ENCODE assay signal across 10 mouse cellular contexts in the genomic region with DNA sequence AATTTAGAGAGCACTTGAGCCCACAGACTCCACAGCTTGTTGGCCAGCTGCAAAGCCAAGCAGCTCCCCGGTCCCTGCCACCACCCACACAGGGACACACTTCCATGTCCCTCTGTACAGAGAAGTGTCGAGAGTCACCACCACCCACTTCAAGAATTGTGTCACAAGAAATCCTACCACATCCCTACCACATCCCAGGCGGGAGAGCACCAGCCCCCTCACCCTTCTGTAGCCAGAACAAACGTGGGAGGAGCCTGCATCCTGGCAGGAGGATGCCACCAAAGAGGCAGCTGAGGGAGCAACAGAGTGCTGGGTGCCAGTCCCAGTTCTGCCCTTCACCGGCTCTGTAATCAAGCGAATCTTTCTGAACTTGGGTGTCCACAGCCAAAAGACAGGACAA. TPM values are rescaled to one million over a fixed set of nuclear protein-coding genes. Genes with fewer than 3 reads are reported as not detected.
DNase-seq lines count a peak whose midpoint lies in the region; ATAC-seq and TF ChIP-seq lines count a peak whose summit lies in the region.
"Had no signal": no experiment of that assay in that cellular context is flagged by ENCODE, and none has a peak within 500 bp of the region (broad histone marks: within the 10 kb centered on the region; RNA-seq: fewer than 3 reads in every experiment).

No protein-coding gene starts in this region.

- H3K4me3 ChIP-seq in lung, embryonic 16.5 days (ENCODE audit: low read length) = no peak overlapping the region
- no peak overlapping the region for H3K4me3 ChIP-seq in cortical plate, adult 2 months (ENCODE audit: insufficient read depth, low read length)
- H3K4me3 ChIP-seq: neural tube, embryonic 13.5 days had no signal

- H3K4me2 ChIP-seq in lung, embryonic 16.5 days (ENCODE audit: low read depth, low read length) = no peak overlapping the region
- H3K4me2 ChIP-seq: neural tube, embryonic 13.5 days had no signal

- peaks cover 17% of the 10 kb centered on the region for H3K4me1 ChIP-seq in lung, embryonic 16.5 days (replicated peaks; ENCODE audit: control insufficient read depth, insufficient read depth, low read length)
- peaks cover 8% of the 10 kb centered on the region for H3K4me1 ChIP-seq in cortical plate, adult 2 months (ENCODE audit: control insufficient read depth, insufficient read depth, low read length)

- DNase-seq in frontal cortex, adult 2 months (ENCODE audit: extremely low spot score in 1 of 2, low spot score in 1 of 2) = peak; percentile 57 to 77
- DNase-seq in frontal cortex, postnatal 14 days (ENCODE audit: low spot score in 2 of 2) = no peak
- no peak for DNase-seq in lung, postnatal 25 days (ENCODE audit: low spot score)
- DNase-seq in lung, postnatal 36 days = peak; percentile 55
- no peak for DNase-seq in urinary bladder, postnatal 14 days (ENCODE audit: low spot score)
- DNase-seq in urinary bladder, postnatal 10 days (ENCODE audit: low spot score) = no peak

- H3K36me3 ChIP-seq in lung, embryonic 16.5 days (ENCODE audit: control insufficient read depth, insufficient read depth, low read length) = no peaks in the 10 kb centered on the region
- H3K36me3 ChIP-seq: neural tube, embryonic 13.5 days had no signal

- WGBS in lung, embryonic 16.5 days = 45% methylated on average over 6 of the region's 6 CpGs

- no peaks in the 10 kb centered on the region for H3K27me3 ChIP-seq in lung, embryonic 16.5 days (ENCODE audit: control insufficient read depth, insufficient read depth, low read depth, low read length)
- H3K27me3 ChIP-seq: neural tube, embryonic 13.5 days had no signal

- H3K9ac ChIP-seq in lung, embryonic 16.5 days (ENCODE audit: low read length) = no peak overlapping the region
- H3K9ac ChIP-seq: neural tube, embryonic 13.5 days had no signal

- TF ChIP-seq CTCF in cortical plate, adult 2 months (IDR thresholded peaks at IDR 0.05; ENCODE audit: extremely low read depth, insufficient read depth, low read length) = no peak

- no peak overlapping the region for H3K27ac ChIP-seq in lung, embryonic 16.5 days (ENCODE audit: low read length)
- H3K27ac ChIP-seq in cortical plate, adult 2 months (ENCODE audit: insufficient read depth, low read length) = peak overlapping the region; percentile 37; the same call in 1 of the 2 replicates
- H3K27ac ChIP-seq: macrophage; neural tube, embryonic 13.5 days had no signal

- TF ChIP-seq POLR2A in cortical plate, adult 2 months (IDR thresholded peaks at IDR 0.05; ENCODE audit: extremely low read depth, insufficient read depth, low read length) = no peak

- 0 out of 2 replicates have a peak, but pooled peaks have one; percentile 10 for ATAC-seq in lung, embryonic 16.5 days (ENCODE audit: low read depth)

- no peaks in the 10 kb centered on the region for H3K9me3 ChIP-seq in lung, embryonic 16.5 days (ENCODE audit: control insufficient read depth, low read length)
- H3K9me3 ChIP-seq: neural tube, embryonic 13.5 days had no signal

RNA-seq across cellular contexts. Expression of gene Itpk1, which starts 51.7 kb away (rescaled TPM):
- 45.0 and 46.4 TPM in 2 replicates for polyA plus RNA-seq in frontal cortex, adult 2 months (2012; rRNA removed)
- 10.6 and 11.8 TPM in 2 replicates for polyA plus RNA-seq in lung, embryonic 16.5 days (2015; fragmentation: Nextera tagmentation; extraction: Ambion mirVana)
- 42.6 and 42.7 TPM in 2 replicates for polyA plus RNA-seq in cortical plate, adult 2 months (2012; rRNA removed)

Comparison
In these comparisons a context has a peak if more than half of its experiments do, and no peak if none do; other contexts are left out.
1. DNase-seq: peak in frontal cortex, adult 2 months (2 of 2) and lung, postnatal 36 days (single experiment); none in frontal cortex, postnatal 14 days (0 of 2), lung, postnatal 25 days (single experiment), urinary bladder, postnatal 14 days (single experiment) and urinary bladder, postnatal 10 days (single experiment).